9 mouse cellular contexts compared by ENCODE assay signal in genomic region chr11:115435596-115436337, GRCm38 (mm10). TPM values are rescaled to one million over a fixed set of nuclear protein-coding genes. Genes with fewer than 3 reads are reported as not detected.
A peak's percentile ranks its signal among the peaks of the same experiment; 100 is the strongest.
DNase-seq lines count a peak whose midpoint lies in the region; ATAC-seq lines count a peak whose summit lies in the region.
"Had no signal": no experiment of that assay in that cellular context is flagged by ENCODE, and none has a peak within 500 bp of the region (broad histone marks: within the 10 kb centered on the region; RNA-seq: fewer than 3 reads in every experiment).

No protein-coding gene starts in this region.

- peak; percentile 61; the same call in 1 of the 2 replicates for ATAC-seq in forebrain, embryonic 14.5 days
- no peak for ATAC-seq in neural tube, embryonic 13.5 days (ENCODE audit: low read depth)

- H3K27ac ChIP-seq in forebrain, embryonic 14.5 days (ENCODE audit: low read depth, low read length): no peak overlapping the region
- peak overlapping the region; percentile 38; the same call in 1 of the 2 replicates for H3K27ac ChIP-seq in neural tube, embryonic 13.5 days (replicated peaks)

- peaks cover 3% of the 10 kb centered on the region; the same call in 1 of the 2 replicates for H3K4me1 ChIP-seq in forebrain, embryonic 14.5 days (ENCODE audit: control insufficient read depth, insufficient read depth, low read length)
- peaks cover 18% of the 10 kb centered on the region for H3K4me1 ChIP-seq in neural tube, embryonic 13.5 days (replicated peaks)

- peak; percentile 52 for DNase-seq in left cerebral cortex, postnatal 4 days
- DNase-seq in left cerebral cortex, adult 18-20 months (ENCODE audit: low spot score in 2 of 2): no peak
- DNase-seq in cerebellum, adult 11-12 months: peak; percentile 80
- DNase-seq in forebrain, embryonic 14.5 days (ENCODE audit: low spot score): peak; percentile 72
- DNase-seq in kidney, postnatal 10 days: peak; percentile 63
- DNase-seq in testis, postnatal 10 days (ENCODE audit: low spot score): no peak
- DNase-seq in left cerebral cortex, adult 9 months (ENCODE audit: low spot score in 2 of 2): no peak

- WGBS in forebrain, embryonic 14.5 days: 9% methylated on average over 31 of the region's 31 CpGs
- 5% methylated on average over 31 of the region's 31 CpGs for WGBS in neural tube, embryonic 13.5 days

- H3K4me3 ChIP-seq in forebrain, embryonic 14.5 days (ENCODE audit: low read depth, low read length): peak overlapping the region; percentile 21; the same call in 1 of the 2 replicates
- H3K4me3 ChIP-seq in neural tube, embryonic 13.5 days: peak overlapping the region; percentile 30

- peak overlapping the region; percentile 56 for H3K4me2 ChIP-seq in forebrain, embryonic 14.5 days (ENCODE audit: low read length)
- H3K4me2 ChIP-seq in neural tube, embryonic 13.5 days: peak overlapping the region; percentile 54

- H3K9me3 ChIP-seq in forebrain, embryonic 14.5 days (replicated peaks; ENCODE audit: control insufficient read depth, low read length): no peaks in the 10 kb centered on the region
- 0 out of 2 replicates have a peak, but pooled peaks cover 10% of the 10 kb centered on the region for H3K9me3 ChIP-seq in neural tube, embryonic 13.5 days

- intact Hi-C loops in left cerebral cortex, postnatal 4 days (cut with DNase I): no loop called here

- peaks cover 25% of the 10 kb centered on the region for H3K36me3 ChIP-seq in forebrain, embryonic 14.5 days (ENCODE audit: control insufficient read depth, insufficient read depth, low read length)
- peaks cover 24% of the 10 kb centered on the region for H3K36me3 ChIP-seq in neural tube, embryonic 13.5 days

- no peaks in the 10 kb centered on the region for H3K27me3 ChIP-seq in forebrain, embryonic 14.5 days (replicated peaks; ENCODE audit: control insufficient read depth, insufficient read depth, low read length)
- peaks cover 11% of the 10 kb centered on the region for H3K27me3 ChIP-seq in neural tube, embryonic 13.5 days

- peak overlapping the region; percentile 38; the same call in 1 of the 2 replicates for H3K9ac ChIP-seq in forebrain, embryonic 14.5 days (ENCODE audit: low read length)
- H3K9ac ChIP-seq in neural tube, embryonic 13.5 days: peak overlapping the region; percentile 66

RNA-seq across cellular contexts. Expression of gene Trim80, which starts 4.6 kb away (rescaled TPM):
- under 1 TPM in 1 of 2 experiments, not detected in 1; 0.20 TPM for total RNA-seq in left cerebral cortex, postnatal 4 days (2021)
- not detected for total RNA-seq in left cerebral cortex, adult 18-20 months (2021)
- not detected in 2 replicates for polyA plus RNA-seq in forebrain, embryonic 14.5 days (2014; fragmentation: Nextera tagmentation; extraction: Ambion mirVana)
- polyA plus RNA-seq in neural tube, embryonic 13.5 days (2015; fragmentation: Nextera tagmentation; extraction: Ambion mirVana): not detected in 2 replicates
- total RNA-seq: left cerebral cortex, postnatal 14 days had no signal

RNA-seq across cellular contexts. Expression of gene Kctd2, which starts 15.8 kb away (rescaled TPM):
- 10 to 100 TPM; 47.7 to 52.9 TPM for total RNA-seq in left cerebral cortex, postnatal 4 days (2021)
- 10 to 100 TPM; 82.5 to 85.6 TPM for total RNA-seq in left cerebral cortex, adult 18-20 months (2021)
- 17.8 and 17.9 TPM in 2 replicates for polyA plus RNA-seq in forebrain, embryonic 14.5 days (2014; fragmentation: Nextera tagmentation; extraction: Ambion mirVana)
- 22.9 and 23.5 TPM in 2 replicates for polyA plus RNA-seq in neural tube, embryonic 13.5 days (2015; fragmentation: Nextera tagmentation; extraction: Ambion mirVana)

RNA-seq across cellular contexts. Expression of gene Atp5h, which starts 16.0 kb away (rescaled TPM):
- 100 to 1,000 TPM; 290 to 310 TPM for total RNA-seq in left cerebral cortex, postnatal 4 days (2021)
- 100 to 1,000 TPM; 453 to 457 TPM for total RNA-seq in left cerebral cortex, adult 18-20 months (2021)
- 768 and 904 TPM in 2 replicates for polyA plus RNA-seq in forebrain, embryonic 14.5 days (2014; fragmentation: Nextera tagmentation; extraction: Ambion mirVana)
- 920 and 1,025 TPM in 2 replicates for polyA plus RNA-seq in neural tube, embryonic 13.5 days (2015; fragmentation: Nextera tagmentation; extraction: Ambion mirVana)

RNA-seq across cellular contexts. Expression of gene Slc16a5, which starts 26.5 kb away (rescaled TPM):
- total RNA-seq in left cerebral cortex, postnatal 4 days (2021): not detected
- not detected for total RNA-seq in left cerebral cortex, adult 18-20 months (2021)
- 0.12 TPM in 1 of 2 replicates, not detected in the other for polyA plus RNA-seq in forebrain, embryonic 14.5 days (2014; fragmentation: Nextera tagmentation; extraction: Ambion mirVana)
- 0.20 TPM in 1 of 2 replicates, not detected in the other for polyA plus RNA-seq in neural tube, embryonic 13.5 days (2015; fragmentation: Nextera tagmentation; extraction: Ambion mirVana)

RNA-seq across cellular contexts. Expression of gene Mrpl58, which starts 32.2 kb away (rescaled TPM):
- 100 to 1,000 TPM in 1 of 2 experiments, 10 to 100 TPM in 1; 97.9 to 109 TPM for total RNA-seq in left cerebral cortex, postnatal 4 days (2021)
- total RNA-seq in left cerebral cortex, adult 18-20 months (2021): 100 to 1,000 TPM; 111 to 122 TPM
- polyA plus RNA-seq in forebrain, embryonic 14.5 days (2014; fragmentation: Nextera tagmentation; extraction: Ambion mirVana): 203 and 253 TPM in 2 replicates
- polyA plus RNA-seq in neural tube, embryonic 13.5 days (2015; fragmentation: Nextera tagmentation; extraction: Ambion mirVana): 182 and 203 TPM in 2 replicates

Comparison
In these comparisons a context has a peak if more than half of its experiments do, and no peak if none do; other contexts are left out.
1. DNase-seq: peak in left cerebral cortex, postnatal 4 days (single experiment), cerebellum, adult 11-12 months (single experiment), forebrain, embryonic 14.5 days (single experiment) and kidney, postnatal 10 days (single experiment); none in left cerebral cortex, adult 18-20 months (0 of 2), testis, postnatal 10 days (single experiment) and left cerebral cortex, adult 9 months (0 of 2).